Mouse (Mus musculus) adrenal gland, postnatal 10 days (tissue): Measurements from ENCODE around the gene Atg16l2. TPM values are rescaled to one million over a fixed set of nuclear protein-coding genes. Genes with fewer than 3 reads are reported as not detected.

Source experiments
- DNase-seq: peaks from one replicate; pipeline ENCODE4 v3.0.0; 2021; ENCODE audit warnings: mixed read lengths
- total RNA-seq, 2 experiments: library from RNA; stranded (reverse); gene quantifications; 2 replicates each; pipeline ENCODE4 v1.2.3; 2021

Gene Atg16l2
- total RNA-seq, 2 experiments from 2014 or later = 14.6 to 18.5 TPM

DNA sequence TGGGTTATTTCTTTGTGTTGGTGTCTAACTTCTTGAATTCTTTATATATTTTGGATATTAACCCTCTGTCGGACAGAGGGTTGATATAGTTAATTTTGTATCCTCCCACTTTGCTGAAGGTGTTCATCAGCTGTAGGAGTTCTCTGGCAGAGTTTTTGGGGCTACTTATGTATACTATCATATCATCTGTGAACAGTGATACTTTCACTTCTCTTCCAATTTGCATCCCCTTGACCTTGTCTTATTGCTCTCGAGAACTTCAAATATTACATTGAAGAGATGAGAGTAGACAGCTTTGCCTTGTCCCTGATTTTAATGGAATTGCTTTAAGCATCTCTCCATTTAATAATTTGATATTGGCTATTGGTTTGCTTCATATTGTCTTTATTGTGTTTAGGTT, 78.5 kb downstream of the Atg16l2 start:
- DNase-seq = no peak

DNA sequence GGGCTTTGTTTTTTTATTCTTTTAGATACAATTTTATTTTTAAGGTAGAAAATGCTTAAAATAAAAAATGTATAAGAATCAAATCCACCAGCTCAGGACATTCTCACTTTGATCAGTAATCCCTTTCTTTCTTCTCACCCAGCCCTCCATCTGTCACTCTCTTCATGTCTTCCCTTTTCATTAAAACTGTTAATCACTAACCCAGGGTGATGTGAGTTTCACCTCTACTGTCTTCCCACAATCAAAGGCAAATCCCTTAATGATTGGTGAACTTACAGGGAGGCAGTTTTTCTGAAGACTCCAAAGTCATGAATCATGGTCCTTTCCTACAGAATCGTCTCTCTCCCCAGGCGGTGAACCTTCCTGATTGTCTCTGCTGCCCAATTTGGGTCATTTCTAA, 85.3 kb downstream of the Atg16l2 start:
- DNase-seq = no peak

DNA sequence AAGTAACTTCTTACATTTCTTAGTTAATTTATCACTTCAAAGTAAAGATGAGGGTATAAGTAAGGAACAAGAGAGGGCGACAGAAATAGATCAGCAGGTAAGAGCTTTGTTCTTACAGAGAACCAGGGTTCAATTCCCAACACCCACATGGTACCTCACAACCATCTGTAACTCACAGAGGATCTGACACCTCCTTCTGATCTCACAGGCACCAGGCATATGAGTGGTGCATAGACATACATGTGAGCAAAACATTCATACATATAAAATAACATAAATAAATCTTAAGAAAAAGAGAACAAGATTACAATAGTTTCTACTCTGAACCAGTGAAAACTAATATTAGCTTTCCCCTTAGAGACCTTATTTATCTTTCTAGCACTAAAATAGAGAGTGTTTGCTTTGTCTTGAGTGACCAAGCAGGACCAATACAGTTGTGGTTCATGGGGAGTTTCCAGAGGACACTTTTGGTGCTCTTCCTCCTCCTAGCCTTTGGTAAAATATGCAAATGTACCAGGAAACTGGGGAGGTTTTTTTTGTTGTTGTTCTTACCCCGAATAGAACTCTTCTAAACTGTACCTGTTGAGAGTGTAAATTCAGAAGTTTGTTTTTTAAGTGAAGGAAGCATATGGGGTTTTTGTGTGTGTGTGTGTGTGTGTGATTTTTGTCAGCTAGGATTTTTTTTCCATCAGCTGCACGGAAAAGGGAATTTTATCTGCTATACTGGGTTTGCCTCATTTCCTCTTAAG, 88.4 kb downstream of the Atg16l2 start:
- DNase-seq = no peak

Other genes with a start within 250 kb of the Atg16l2 start
- gene Fchsd2, start 209.4 kb downstream of the Atg16l2 start, total RNA-seq = 10 to 100 TPM; 22.1 to 30.2 TPM
- 100 to 1,000 TPM in 1 of 2 experiments, 10 to 100 TPM in 1; 53.2 to 109 TPM for gene Stard10, start 14.8 kb upstream of the Atg16l2 start, total RNA-seq
- gene Arap1, start 45.8 kb upstream of the Atg16l2 start, total RNA-seq = 10 to 100 TPM; 47.2 to 74.1 TPM
- gene Gm45837, start 108.6 kb upstream of the Atg16l2 start, total RNA-seq = 1 to 10 TPM in 1 of 2 experiments, not detected in 1; 3.7 TPM
- gene Pde2a, start 119.4 kb upstream of the Atg16l2 start, total RNA-seq = 100 to 1,000 TPM; 113 to 120 TPM